Mouse (Mus musculus) embryonic fibroblast, embryonic 13.5 days (primary cell): Measurements from ENCODE around the gene Syna.

ENCODE experiments used
- CTCF ChIP-seq: IDR thresholded peaks from 2 replicates; pipeline ENCODE4 v1.5.1; 2011; ENCODE audit warnings: mild to moderate bottlenecking, control low read depth, low read length, moderate library complexity, borderline replicate concordance; ENCODE audit not compliant: insufficient read depth
- POLR2A ChIP-seq: IDR thresholded peaks from 2 replicates; pipeline ENCODE4 v1.6.1; 2011; ENCODE audit warnings: low read depth, mild to moderate bottlenecking, control low read depth, low read length, moderate library complexity

DNA sequence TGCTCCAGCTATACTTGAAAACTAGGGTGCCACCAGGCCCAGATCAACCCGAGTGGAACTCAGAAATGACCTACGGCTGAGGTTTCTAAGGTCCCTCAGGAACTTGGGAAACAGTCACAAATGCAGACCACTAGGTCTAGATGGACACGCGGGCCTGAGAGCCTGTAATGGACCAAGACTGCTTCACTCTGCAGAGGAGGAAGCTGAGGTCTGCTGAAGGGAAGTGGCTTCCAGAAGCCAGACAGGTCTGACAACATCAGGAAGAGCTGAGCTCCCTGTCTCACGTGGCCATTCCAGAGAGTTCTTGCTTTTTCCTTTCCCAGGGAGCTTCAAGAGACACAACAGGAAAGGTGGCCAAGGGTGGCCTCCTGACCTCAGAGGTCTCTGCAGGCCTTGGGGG is 51.0 kb downstream of the Syna start:
- TF ChIP-seq CTCF (no peak), POLR2A (no peak)
